Mouse (Mus musculus) urinary bladder, adult 2 months (tissue): ENCODE measurements around the gene Ajap1. TPM values are rescaled to one million over a fixed set of nuclear protein-coding genes. Genes with fewer than 3 reads are reported as not detected.

Experiments used
- DNase-seq: peaks from one replicate; pipeline ENCODE4 v3.0.0; 2022; ENCODE audit warnings: low spot score
- polyA plus RNA-seq: library from polyadenylated mRNA; depleted of rRNA; stranded (reverse); fragments of >200 nt; gene quantifications from 2 replicates; pipeline ENCODE4 v1.2.3, GENCODE M21; 2012; rRNA removed

Ajap1 gene
- polyA plus RNA-seq: 0.32 and 0.37 TPM in 2 replicates

GRCm38 (mm10) chr4:153482459-153483338 is at the start of gene Ajap1:
Gene Ajap1, minus strand, starts transcription at chr4:153482811.
- DNase-seq: no peak

GRCm38 (mm10) chr4:153530536-153530935 is 47.9 kb upstream of the Ajap1 start:
- DNase-seq: no peak

DNA sequence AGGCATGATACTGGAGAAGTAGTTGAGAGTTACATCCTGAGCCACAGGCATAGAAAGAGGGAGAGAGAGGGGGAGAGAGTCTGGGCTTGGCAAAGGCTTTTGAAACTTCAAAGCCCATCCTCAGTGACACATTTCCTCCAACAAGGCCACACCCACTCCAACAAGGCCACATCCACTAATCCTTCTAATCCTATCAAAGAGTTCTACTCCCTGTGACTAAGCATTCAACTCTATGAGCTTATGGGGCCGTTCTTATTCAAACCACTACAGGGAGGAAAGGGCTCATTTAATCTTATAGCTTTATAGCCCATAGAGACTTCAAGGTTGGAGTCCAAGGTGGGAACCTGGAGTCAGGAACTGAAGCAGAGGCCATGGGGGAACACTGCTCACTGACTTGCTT is 39.0 kb upstream of the Ajap1 start:
- DNase-seq: no peak

GRCm38 (mm10) chr4:153519888-153520287 is 37.3 kb upstream of the Ajap1 start:
- no peak for DNase-seq

DNA sequence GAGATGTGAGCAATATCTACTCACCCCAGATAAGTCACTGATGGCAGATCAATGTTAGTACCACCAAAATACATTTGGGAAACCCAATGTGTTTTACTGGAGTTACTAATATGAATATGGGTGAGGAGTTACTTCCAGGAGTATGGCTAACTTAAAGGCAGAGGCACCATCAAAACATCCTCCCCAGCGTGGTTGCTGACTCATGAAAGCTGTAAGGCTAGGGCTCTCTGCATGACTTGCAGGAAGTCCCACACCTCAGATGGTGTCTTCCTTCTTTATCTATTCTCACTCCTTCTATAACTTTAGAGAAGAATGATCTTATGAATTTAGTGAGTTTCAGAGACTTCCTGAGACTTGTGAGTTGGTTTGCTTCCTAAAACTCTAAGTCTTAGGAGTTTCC is 36.7 kb upstream of the Ajap1 start:
- DNase-seq: no peak

- DNase-seq: no peak
Measured at GRCm38 (mm10) chr4:153515786-153516185, 33.2 kb upstream of the Ajap1 start.

DNA sequence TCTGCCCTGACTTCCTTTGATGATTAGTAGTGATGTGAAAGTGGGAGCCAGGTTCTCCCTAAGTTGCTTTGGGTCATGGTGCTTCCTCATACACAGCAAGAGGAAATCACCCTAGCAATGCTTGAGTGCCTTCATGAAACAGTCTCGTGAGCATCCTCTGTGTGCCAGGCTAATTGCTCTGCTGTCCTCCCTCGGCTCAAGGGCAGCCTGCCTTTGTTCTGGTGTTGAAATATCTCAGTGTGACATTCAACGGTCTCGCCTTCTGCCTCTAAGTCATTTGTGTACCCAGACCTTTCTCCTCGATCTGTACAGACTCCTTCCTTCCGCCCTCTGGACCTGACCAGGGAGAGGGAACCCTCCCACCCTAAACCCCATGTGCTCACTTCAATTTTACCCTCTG is 31.5 kb upstream of the Ajap1 start:
- DNase-seq: no peak

DNA sequence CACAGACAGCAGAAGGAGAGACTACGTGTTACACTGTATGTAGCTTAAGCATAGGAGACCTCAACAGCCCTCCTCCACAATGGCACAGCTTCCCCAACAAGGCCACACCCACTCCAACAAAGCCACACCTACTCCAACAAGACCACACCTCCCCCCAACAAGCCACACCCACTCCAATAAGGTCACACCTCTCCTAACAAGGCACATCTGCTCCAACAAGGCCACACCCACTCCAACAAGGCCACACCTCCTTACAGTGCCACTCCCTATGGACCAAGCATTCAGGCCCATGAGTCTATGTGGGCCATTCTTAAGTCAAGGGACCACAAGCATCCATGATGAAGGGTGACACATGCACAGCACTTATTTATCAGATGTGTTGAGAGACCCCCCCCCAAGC is 28.9 kb upstream of the Ajap1 start:
- no peak for DNase-seq

DNA sequence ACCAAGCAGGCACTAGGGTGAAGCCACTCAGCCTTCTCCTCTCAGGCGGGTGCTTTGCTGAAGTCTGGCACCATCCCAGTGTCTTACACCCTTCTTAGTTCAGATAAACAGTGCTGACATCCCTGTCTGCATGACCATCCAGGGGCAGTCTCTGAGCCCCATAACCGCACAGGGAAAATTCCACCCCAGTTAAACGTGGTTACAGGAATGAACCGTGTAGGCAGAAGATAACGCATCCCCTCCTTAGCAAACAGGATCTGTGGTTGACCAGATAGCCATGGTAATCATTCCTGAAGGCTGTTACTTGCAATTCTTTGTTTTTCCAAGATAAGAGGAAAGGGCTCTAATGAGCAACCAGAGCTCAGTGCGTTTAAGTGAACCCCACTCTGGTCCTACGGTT is 19.3 kb upstream of the Ajap1 start:
- DNase-seq: no peak

DNA sequence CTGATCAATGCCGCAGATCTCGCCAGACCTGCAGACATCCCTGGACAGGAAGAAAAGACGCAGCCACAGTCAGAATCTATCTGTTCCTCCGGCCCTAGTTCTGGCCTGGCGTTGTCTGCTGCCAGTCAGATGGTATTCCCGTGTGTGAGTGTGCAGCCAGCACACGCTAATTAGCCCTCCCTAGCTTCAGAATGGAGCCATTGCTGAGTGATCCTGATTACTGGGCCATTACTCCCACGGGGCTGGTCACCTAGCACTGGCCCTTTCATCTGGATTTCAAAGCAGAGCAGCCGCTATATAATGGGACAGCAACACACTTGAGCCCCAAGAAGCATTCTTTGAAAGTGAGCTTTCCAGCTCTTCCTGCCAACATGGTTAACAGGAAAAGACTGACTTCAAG is 9.8 kb upstream of the Ajap1 start:
- no peak for DNase-seq

GRCm38 (mm10) chr4:153489116-153489515 is 6.5 kb upstream of the Ajap1 start:
- DNase-seq: no peak

GRCm38 (mm10) chr4:153485913-153486312 is 3.3 kb upstream of the Ajap1 start:
- DNase-seq: no peak

DNA sequence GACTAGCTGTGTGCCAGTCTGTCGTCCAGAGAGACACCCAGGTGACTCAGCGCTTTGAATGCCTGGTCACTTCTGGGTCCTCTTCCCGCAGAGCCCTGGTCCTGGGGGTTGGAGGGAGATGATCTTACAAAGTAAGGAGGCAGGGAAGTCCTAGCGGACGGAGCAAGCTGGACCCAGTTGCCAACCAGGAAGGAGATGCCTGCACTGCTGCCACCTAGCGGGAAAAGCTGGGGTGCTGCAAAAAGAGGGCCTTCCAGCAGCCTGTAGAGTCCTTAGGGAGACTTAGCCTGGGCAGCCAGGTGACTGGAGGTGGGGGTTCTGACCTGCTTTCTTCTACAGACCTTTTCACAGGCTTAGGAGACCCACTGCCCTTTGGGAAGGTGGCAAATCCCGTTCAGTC is 1.8 kb upstream of the Ajap1 start:
- peak; percentile 37 for DNase-seq

DNA sequence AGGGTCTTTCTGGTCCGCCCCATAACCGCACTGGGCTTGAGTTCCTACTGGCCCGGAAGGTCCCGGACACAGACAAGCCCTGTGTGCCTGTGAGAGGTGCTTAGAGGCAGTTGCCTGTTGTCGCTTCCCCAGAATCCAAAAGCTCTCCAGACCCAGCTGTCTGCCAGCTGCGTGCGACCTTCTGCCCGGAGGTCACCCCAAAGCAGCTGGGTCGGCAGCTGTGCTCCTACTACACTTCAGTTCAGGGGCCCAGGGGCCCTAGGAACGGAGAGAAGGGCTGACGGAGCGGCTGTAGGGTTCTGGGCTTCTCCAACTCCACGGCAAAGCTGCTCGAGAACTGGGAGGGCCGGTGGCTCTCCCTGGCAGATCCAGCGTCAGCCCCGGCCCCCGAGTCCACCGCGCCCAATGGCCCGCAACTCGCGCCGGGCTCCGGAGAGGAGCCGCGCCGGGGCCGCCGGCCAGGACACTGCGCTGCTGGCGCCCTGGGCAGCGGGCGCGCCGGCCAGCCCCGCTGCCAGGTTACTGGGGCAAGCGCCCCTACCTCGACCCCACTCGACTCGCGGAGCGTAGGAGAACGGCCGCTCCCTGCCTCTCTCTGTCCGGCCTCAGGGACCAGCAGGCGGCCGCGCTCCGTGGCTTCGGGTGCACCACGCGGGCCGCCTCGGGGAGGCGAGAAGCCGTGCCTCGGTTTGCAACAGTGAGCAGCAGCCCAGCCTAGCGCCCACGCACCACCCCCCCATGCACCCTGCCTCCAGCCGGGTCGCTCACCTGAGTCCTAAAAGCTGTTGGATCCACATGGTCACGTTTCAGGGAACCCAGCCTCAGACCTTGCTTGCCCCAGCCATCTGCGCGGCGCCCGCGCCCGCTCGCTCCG is 1.0 kb downstream of the Ajap1 start:
- no peak for DNase-seq

DNA sequence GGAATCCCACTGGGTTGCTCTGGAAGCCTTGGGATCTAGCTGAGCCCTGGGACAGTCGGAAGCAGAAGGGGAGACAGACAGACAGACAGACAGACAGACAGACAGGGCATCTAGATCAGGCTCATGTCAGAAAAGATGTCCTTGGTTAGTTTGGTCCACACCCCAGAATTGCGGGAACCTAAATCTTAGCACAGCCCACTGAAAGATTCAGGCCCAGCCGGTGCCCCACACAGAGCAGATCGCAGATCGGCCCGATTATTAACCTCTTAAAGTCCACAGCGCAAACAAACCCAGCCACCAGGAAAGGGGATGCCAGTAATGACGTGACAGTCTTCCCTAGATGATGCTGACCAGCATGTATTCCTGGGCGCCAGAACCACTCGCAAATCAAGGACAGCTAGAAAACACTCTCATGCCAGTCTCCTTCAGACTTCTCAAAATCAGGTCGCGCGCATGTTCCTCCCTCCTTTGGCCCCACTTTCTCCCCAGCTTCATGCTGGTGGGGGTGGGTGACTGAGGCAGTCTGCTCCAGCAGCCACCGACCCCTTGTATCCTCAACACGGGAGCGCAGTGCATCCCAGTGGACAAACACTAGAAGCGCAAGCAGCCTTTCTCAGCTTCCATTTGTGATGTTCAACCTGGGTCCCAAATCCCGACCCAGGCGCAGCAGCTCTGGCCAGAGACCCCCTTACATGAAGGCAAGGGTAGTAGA is 1.9 kb downstream of the Ajap1 start:
- no peak for DNase-seq

DNA sequence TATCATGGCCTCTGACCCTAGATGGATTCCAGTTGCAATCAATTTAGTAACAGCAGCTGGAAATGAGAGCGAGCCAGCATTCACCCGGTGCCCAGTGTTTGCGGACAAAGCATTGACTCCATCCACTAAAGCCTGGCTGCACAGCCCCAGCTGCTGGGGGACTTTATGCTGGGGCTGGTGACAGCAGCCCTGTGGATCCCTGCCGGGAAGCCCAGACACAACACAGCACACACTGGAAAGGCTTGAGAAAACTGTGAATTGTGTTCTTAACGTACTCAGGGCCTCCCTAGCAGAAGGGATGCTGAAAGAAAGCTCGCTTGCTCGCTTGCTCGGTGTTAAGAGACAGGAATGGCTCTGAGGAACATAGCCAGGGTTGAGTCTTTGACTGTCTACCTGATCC is 3.5 kb downstream of the Ajap1 start:
- no peak for DNase-seq

DNA sequence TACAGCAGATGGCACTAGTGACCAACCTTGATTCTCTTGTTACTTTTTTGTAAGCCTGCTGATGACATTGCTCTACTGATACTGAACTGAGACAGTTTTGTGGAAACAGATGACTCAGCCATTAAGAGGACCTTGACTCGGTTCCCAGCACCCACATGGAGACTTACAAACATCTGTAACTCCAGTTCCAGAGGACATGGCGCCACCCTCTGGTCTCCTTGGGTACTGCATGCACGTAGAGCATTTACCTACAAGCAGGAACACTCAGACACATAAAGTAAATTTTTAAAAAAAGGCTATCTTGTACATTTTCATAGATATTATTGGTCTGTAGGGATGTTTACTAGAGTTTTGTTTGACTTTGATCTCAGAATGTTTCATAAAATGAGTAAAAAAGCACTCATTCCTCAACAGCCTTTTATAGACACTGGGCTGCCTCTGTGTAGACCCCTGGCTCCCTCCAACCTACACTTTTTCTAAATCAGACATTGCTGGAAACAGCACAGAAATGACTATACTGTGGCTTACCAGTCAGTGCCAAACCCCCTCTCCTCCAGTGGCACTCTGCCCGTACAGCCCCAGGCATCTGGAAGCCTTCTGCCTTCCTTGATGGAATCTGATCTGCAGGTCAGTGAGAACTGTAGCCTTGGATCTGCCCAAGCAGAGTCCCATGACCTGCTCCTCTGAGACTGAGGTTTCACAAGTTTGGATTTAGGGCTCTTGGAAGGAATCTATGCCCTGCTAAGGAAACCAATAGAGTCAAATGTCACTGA is 8.9 kb downstream of the Ajap1 start:
- no peak for DNase-seq

- no peak for DNase-seq
Measured at GRCm38 (mm10) chr4:153469712-153470111, 12.9 kb downstream of the Ajap1 start.

DNA sequence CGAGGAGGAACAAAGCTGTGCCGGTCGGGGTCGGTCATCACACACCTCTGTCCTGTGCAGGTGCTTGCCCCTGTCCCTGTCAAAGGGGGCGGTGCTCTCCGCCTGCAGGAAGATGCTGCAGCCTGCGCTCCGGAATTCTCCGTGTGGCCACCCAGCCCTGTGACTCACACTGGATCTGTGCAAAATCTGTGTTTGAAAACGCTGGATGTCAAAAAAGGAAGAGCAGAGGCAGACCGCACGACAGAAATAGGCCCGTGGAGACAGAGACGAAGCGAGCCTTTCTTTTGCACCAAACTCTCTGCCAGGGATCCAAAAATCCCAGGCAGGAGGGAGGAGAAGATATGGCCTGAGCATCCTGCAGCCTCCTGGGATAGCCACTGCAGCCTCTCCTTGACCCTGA is 22.7 kb downstream of the Ajap1 start:
- no peak for DNase-seq

DNA sequence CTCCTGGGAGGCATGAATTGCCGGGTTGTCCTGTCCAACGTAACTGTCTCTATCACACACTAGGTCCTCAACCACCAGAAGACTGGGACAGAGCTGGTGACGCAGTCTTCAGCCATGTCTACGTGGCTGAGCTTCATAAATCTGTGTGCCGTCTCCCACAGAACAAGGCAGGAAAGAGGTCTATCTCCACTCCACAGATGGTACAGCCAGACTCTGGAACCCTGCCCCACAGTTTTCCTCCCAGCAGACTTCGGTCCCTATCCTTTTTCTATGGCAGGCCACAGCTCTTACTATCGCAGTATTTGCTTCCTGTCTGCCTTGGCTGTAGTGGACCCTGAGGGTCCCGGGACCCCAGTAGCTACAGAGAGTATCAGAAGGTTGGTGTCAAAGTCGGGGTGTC is 23.1 kb downstream of the Ajap1 start:
- DNase-seq: no peak

GRCm38 (mm10) chr4:153458821-153459220 is 23.8 kb downstream of the Ajap1 start:
- DNase-seq: no peak
